Mouse (Mus musculus) cerebellum, postnatal 25 days (tissue): ENCODE results near the gene Senp2.
"Not testable (repeated sequence)": the region's sequence is repeated elsewhere in the genome, so short reads cannot be mapped to it uniquely, and the experiment has no call there.

ENCODE experiments used
- DNase-seq, 2 experiments: peaks; one replicate each; pipeline ENCODE4 v3.0.0; 2021; ENCODE audit warnings: mixed read lengths in 2 of 2

The Senp2 gene

DNA sequence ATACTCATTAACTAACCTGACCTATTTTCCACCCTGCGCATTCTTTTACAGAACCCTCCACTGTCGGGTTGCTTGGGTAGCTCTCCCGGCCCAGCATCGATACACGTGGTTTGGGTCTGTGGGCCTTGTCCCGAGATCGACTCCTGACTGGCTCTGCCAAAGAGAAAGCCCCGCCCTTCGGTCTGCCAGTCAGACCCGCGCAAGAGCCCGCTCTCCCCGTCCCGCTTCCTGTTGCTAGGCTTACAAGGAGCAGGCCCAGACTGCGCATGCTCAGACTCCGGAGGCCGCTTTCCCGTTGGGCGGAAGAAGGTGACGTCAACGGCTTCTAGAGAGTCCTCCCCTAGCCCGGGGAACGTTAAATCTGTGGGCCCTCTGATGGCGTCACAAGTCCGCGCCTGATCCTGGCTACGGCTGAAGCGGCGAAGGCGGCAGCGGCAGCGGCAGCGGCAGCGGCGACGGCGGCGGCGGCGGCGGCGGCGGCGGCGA lies at the start of gene Senp2:
Gene Senp2, plus strand, starts transcription at position 386 of the 486 bp plus-strand sequence.
- DNase-seq, result peak; percentile 100

DNA sequence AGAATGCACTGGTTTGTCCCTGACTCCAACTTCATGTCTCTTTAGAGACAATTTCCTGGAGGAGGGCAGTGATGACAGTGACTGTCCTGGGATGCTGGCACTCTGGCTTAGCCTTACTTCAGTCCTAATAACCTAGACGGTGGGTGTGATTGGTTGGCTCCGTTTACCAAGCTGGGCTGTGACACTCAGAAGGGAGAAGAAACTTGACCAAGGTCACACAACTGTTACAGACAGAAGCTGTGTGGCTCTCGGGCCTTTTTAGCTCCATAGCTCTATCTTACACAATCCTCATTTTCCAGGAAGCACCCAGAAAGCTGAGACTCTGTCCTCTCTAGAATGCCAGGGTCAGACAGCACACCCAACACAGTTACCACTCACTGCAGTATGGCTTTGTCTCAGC lies 43.7 kb upstream of the Senp2 start:
- no peak for DNase-seq

DNA sequence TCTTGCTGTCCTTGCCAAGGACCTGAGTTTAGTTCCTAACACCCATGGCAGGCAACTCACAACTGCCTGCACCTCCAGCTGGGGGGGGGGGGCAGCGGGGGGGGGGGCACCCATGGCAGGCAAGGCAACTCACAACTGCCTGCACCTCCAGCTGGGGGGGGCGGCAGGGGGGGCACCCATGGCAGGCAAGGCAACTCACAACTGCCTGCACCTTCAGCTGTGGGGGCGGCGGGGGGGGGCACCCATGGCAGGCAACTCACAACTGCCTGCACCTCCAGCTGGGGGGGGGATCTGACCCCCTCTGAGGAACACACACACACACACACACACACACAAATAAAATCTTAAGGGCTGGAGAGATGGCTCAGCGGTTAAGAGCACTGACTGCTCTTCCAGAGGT lies 39.4 kb upstream of the Senp2 start:
- no peak for DNase-seq

DNA sequence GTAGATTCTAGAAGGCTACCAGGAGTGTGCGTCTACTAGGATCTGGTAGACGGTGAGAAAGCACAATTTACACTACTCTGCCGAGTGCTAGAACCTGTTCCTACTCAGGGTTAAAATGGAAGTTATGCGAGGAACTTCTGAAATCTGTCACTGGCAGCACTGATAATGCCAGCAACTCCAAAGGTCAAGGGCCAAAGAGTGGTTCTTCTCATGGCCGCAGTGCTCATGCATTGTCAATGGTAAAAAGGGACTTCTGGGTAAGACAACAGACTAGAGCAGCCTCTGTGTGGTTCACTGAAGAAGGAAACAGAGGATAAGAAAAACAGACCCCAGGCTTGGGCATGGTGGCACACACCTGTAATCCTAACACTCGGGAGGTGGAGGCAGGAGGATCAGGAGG lies 38.7 kb upstream of the Senp2 start:
- no peak for DNase-seq

DNA sequence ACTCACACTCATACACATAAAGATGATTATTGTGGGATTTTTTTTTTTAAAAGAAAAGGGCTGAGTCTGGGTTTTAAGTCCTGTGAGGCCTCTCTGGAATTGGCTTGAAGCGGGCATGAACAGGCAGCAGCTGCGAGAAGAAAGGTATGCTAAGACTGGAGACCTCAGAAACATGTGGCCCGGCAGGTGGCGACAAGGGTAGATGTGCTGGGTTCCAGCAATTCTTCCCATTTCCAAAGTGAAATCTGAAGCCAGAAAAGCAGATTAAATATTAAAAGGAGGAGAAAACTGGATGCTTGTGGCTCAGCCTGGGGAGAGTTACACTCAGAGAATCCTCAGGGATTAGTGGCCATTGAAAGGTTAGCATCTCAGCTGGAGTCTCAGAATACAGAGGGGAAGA lies 37.8 kb upstream of the Senp2 start:
- DNase-seq, result no peak

DNA sequence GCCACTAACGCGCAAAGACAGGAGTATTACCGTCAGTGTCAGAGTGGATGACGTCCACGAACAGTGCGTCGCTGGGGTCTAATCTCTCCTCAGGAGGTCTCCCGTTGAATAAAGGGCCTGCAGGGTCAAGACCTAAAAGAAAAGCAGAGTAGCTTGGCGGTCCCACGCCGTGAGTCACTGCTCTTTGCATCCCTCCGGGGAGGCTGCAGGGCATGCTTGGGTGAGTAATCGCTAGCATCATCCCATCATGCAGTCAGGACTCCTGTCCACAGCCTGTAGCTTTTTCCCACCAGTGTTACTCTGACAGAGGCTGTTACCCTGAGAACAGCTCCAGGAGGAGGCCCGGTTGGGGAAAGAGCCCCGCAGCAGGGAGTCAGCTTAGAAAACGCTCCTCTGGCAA lies 33.1 kb upstream of the Senp2 start:
- DNase-seq, result peak; percentile 8 to 10

DNA sequence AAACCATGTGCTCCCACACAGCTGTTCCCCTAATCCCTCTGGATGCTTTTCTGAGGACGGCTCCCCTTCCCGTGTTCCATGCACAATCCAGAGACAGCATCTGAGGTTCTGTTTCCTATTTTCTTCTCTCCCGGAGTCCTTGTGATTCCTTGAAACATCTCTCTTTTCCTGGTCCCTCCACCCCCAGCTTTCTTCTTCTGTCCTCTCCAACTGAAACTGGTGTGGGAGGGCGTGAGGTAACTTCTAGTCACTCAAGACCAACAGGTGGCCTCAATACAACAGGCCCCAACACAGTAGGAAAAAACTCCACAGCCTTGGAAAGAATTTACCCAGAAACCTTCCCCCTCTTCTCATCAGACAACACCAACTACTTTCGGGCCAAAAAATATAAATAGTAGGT lies 31.9 kb upstream of the Senp2 start:
- no peak for DNase-seq

DNA sequence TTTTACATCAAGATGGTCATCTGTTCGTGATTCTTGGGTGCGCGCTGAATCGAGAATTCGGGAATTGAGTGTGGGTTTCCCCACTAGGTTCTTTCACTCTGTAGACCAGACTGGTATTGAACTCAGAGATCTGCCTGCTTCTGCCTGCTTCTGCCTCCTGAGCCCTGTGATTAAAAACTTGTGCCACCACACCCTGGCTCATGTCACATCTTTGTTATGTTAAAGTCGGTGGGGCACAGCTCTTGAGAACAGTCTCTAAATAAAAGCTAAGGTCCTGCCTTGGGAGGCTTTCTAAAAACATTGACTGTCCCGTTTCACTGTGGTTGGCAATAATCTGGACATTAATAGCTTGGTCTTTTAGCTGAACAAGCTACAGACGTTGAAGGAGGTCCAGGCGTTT lies 26.1 kb upstream of the Senp2 start:
- no peak for DNase-seq

DNA sequence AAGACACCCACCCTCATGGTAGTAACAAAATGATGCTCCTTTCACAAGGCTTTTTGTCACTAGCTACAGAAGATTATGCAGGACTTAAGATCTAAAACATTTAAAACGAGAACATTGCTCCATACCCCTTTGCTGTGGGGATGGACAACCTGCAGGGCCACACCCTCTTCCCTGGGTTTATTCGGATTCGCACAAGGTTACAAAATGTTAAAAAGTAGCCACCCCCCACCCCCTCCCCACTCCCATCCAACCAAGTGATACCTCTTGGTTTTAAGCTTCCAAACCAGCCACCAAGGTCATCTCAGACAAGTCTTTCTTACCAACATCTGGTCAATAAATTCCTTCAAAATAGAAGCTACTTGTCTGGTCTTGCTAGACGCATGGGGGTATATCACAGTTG lies 25.7 kb upstream of the Senp2 start:
- no peak for DNase-seq

DNA sequence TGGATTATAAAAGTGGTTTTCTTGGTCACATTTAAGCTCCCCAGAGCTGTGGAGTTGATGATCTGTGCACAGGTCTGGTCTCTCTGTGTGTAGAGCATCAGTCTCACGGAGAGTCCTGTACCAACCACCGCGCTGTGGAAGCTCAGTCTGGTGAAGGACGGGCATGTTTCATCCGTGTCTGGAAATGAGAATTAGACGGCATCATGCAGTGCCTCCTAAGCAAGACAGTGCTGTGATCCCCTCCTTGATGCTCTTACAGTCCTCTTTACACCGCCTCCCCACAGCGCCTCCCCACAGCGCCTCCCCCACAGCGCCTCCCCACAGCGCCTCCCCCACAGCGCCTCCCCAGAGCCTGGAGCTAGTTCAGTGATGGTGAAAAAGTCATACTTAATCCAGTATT lies 25.2 kb upstream of the Senp2 start:
- no peak for DNase-seq

DNA sequence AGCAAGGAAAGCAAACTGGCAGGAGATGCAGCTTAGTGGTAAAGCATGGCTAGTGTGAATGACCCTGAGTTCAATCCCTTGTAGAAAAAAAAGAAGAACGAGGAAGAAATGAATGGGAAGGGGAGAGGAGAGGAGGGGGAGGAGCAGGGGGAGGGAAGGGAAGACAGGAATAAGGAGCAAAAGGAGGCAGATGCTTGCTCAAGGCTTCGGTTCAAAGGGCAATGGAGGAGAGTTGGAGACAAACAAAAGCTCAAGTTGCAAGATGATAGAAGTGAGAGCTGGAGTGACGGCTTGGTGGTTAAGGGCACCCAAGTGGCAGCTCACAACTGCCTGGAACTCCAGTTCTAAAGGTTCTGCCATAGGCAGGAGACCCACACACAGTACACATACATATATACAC lies 23.1 kb upstream of the Senp2 start:
- no peak for DNase-seq

DNA sequence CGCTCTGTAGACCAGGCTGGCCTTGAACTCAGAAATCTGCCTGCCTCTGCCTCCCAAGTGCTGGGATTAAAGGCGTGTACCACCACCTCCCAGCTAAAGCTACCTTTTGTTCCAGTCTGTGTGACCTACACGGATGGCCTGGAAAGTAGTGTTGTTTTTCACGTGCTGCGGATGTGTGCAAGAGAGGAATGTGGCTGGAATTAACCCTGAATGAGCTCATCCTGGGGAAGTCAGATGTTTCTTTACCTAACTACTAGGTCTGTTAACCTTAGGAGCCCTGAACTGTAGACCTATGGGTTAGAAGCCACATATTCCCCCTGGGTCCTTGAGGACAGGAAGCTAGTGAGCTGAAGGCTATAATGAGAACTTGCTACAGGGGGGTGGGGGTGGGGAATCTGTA lies 21.3 kb upstream of the Senp2 start:
- DNase-seq, result no peak

DNA sequence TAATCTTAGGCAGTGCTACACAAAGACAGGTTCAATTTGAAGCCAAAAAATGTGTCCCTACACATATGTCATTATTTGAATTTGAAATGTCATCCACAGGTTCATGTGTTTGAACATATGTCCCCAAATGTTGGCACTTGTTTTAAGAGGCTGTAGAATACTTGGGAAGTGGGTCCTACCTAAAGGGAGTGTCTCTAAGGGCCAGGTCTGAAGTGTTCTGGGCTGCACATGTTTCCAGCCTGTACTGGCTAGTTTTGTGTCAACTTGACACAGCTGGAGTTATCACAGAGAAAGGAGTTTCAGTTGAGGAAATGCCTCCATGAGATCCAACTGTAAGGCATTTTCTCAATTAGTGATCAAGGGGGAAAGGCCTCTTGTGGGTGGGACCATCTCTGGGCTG lies 18.4 kb upstream of the Senp2 start:
- not testable (repeated sequence) for DNase-seq

DNA sequence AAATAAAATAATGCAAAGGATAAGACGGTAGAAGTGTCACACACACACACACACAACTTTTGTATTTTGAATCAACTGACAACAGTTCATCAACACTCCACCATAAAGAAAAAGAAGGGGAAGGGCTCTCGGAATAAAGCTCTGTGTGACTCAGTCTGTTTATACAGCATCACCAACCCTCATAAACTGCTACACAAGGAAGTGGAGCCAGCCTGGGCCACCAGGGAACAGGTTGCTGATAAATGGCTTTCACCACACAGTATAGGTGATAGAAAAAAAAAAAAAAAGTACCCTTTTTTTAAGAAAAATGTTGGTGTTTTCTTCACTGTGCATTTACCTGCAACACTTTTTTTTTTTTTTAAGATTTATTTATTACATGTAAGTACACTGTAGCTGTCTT lies 17.5 kb upstream of the Senp2 start:
- no peak for DNase-seq

DNA sequence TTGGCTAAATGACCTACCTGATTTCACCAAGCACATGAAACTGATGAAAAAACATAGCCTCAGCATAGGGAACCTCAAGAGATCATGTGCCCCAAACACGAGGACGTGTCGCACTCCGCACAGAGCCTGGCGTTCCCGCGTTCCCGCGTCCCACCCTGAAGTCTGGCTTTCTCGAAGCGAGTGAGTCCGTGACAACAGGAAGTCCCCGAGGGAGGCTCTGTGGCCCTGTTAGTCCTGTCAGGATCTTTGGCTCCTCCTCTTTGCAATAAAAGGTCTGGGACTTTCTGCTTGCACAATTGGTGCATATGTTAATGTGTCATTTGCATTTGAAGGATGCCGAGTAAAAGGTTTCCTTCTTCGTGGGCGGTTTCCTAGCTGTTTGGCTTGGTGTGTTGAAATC lies 14.0 kb upstream of the Senp2 start, which contains the start of gene Liph:
Gene Liph, minus strand, starts transcription at position 360 of the 400 bp plus-strand sequence.
- peak in 1 of 2 experiments; percentile 8 for DNase-seq

DNA sequence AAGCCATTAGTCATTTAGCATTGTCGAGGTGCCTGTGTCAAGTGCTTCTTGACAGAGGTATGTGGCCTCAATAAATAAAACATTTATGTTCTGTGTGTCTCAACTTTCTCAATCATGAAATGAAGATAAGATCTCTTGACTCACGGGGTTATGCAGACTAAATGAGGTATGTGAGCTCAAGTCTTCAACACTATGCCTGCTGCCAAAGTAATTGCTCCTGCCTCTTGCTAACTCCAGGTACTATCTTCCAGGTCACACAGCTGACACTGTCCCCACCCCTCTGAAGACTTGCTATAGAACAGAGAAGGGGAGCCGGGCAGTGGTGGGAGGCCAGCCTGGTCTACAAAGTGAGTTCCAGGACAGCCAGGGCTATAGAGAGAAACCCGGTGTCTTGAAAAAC lies 12.9 kb upstream of the Senp2 start:
- DNase-seq, result no peak

DNA sequence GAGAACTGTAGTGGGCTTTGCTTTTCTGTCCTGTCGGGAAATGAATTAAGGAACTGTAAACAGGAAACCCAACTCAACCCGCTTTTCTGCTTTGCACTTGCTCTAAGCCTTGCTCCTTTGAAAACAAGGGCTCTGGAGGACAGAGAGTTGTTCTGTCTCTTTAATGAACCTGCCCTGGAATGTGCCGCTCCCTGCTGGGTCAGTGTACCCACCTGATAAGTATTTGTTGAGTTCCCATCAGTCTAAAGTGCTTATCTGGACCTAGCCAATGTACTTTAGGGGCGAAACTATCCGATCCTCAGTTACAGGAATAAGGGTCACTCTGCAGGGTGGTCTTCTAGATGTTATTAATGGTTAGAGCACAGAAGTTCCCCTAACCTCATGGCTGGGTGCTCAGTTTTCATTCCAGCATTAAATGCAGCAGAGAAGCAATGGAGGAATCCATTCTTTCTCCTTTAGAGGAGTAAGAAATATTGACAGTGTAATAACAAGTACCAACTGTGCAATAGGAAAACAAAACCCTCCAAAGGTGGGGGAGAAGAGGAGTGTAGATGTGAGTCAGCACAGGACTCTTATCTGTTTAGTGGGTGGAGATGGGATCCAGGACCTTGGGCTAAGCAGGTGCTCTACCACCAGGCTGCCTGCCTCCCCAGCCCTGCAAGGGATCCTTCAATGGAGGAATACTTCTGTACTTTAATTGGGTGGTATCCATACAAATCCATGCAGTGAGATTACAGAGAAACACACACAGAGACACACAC lies 12.2 kb upstream of the Senp2 start:
- no peak for DNase-seq

DNA sequence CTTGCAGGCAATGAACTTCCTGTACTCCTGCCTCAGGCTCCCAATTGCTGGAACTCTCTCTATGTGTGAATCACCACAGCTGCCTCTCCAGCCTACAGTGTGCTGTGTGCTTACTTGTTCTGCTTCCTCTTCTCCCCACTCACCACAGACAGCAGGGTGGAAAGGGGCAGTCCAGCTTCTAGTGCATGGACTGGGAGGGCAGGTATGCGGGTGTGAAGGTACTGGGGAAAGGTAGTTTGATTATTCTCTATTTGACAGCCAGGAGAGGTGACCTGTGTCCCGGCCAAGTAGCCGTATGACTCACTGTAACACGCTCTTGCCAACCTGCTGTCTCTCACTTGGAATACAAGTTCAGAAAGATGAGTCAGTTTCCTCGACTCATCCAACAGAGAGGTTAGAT lies 11.2 kb upstream of the Senp2 start:
- DNase-seq, result peak in 1 of 2 experiments; percentile 34

DNA sequence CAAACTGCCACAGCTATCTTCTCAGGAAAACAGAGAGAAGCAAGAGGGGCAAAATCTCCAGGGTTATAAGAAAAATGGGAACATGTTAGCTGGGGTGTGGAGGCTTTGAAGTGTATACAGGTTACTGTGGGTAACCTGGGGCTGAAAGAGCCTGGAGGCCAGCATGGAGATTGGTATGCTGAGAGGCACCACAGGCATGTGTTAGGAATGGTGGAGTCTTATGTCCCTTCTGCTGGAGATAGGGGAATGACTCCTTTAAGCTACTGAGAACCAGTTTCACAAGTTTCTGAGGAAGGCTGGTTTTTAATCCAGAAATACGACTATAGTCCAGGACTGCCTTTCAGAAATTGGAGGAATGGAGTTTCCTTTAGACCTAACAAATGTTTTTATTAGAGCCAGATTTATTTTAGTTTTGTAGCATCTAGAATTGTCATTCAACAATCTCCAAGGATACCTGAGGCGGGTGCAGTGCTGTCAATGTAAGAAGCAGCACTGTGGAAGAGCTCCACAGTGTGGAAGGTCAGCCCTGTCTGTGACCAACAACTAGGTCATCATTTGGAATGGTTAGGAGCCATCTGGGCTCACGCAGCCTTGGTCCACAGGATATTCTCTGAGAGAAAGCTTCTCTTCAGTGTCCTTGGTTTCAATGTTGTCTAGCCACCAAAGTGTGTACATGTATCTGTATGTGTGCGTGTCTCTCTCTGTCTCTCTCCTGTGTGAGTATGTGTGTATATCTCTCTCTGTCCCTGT lies 9.2 kb upstream of the Senp2 start:
- DNase-seq, result no peak

DNA sequence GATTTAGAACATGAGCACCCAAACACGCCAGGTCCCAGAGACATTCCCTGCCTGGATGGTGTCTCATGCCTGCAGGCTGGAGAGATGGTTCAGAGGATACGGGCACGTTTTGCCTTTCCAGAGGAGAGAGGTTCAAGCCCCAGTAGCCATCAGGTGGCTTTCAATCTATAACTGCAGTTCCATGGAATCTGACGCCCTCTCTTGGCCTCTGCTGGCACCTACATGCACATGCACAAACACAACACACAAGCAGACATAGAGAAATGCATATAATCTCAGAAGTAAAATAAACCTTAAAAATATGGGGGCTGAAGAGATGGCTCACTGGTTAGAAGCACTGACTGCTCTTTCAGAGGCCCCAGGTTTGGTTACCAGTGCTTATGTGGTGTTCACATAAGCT lies 8.1 kb upstream of the Senp2 start:
- no peak for DNase-seq

DNA sequence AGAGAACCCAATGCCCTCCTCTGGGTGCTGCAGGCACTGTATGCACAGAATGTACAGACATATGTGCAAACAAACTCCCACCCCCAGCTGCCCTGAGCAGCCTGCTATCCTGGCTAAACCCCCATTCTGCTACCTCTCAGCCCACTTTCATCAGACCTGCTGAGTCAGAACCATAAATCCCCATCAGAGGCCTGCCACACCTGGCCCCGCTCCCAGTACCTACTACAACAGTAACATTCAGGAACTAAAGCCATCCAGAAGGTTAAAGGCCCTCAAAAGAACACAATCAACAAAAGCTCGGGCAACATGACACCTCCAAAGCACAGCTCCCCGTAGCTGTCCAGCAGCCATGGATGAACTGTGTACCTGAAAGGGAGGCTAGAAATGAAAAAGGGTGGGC lies 7.7 kb upstream of the Senp2 start:
- DNase-seq, result no peak

DNA sequence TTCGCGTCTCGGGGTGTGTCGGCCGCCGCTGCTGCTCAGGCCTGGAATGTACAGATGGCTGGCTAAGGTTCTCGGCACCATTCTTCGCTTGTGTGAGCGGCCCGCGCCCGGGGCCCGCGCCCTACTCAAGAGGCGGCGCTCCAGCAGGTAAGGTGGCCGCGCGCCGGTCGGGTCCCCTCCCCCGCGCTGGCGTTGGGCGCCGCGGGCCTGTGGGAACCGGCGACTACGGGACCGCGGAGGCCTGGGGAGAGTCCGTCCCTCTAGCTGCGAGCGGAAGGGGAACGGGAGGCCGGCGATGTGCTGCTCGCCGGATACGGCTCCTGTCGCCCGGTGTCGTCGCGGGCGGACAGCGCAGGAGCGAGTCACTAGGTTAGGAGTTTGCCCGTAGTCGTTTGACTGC lies 312 bp downstream of the Senp2 start:
- DNase-seq, result no peak

DNA sequence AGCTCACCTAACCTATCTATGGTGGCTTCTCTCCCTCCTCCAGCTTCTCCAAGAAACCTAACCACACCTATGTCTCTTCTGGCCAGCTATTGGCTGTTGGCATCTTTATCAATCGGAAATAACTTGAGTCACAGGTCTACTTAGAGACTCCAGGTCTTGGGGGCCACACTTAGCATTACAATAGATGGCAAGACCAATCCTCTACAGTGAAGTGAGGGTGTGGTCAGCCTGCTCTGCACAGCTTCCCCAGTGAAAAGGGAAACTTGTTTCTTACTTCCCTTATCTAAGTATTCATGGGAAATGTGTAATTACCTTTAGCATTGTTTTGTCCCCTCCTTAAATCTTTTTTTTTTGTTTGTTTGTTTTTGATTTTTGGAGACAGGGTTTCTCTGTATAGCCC lies 6.3 kb downstream of the Senp2 start:
- DNase-seq, result no peak

DNA sequence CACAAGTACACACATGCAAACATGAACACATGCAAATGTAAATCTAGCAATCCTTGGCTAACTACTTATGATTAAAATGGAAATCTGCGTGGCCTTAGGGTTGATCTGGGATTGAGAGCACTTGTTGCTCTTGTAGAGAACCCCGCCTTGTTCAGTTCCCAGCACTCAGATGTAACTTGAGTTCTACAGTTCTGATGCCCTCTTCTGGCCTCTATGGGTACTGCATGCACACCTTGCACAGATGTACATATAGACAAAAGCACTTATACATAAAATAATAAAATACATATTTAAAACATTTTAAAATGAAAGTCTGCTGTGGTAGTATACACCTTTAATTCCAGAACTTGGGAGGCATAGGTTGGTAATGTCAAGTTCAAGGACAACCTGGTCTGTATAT lies 12.8 kb downstream of the Senp2 start:
- peak in 1 of 2 experiments; percentile 28 for DNase-seq
